8 mouse cellular contexts compared by ENCODE assay signal in the genomic region with DNA sequence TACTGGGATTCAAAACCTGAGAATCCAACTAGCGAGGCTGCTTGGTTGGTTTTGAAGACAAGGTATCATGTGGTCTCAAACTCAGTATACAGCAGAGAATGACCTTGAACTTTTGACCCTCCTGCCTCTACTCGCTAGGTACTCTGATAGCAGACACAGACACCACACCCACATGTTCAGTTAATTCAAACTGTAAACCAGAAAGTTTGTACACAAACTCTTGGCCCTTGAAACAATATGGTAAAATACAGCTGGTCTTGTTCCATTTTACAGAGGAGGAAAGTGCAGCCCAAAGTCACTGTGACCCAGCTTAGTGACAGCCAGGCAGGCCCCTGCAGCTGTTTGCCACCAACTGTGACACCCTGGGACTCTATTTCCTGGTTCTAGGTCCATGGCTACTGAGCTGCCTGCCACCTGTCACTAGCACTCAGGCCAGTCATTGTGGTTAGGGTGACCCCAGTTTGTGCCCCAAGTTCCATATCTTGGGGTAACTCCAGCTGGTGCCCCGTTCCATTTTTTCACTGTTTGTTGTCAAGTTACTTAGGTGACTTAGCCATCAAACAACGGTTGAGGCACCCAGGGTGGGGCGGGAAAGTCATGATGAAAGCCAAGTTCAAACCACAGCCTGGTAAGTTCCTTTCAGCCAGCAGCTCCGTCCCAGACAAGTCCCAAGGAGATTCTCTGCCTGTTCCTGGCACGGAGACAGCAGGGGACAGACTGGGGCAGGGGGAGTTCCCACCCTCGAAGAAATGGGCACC. TPM values are rescaled to one million over a fixed set of nuclear protein-coding genes. Genes with fewer than 3 reads are reported as not detected.
A peak's percentile ranks its signal among the peaks of the same experiment; 100 is the strongest.
DNase-seq lines count a peak whose midpoint lies in the region; ATAC-seq lines count a peak whose summit lies in the region.

No protein-coding gene starts in this region.

- peak overlapping the region; percentile 68 for H3K4me3 ChIP-seq in kidney, embryonic 16.5 days (ENCODE audit: low read length)
- H3K4me3 ChIP-seq in embryonic facial prominence, embryonic 15.5 days (replicated peaks), result peak overlapping the region; percentile 65
- H3K4me3 ChIP-seq in limb, embryonic 12.5 days (replicated peaks), result peak overlapping the region; percentile 58; the same call in 1 of the 2 replicates
- H3K4me3 ChIP-seq in midbrain, embryonic 16.5 days (ENCODE audit: low read depth, low read length), result no peak overlapping the region

- peak overlapping the region; percentile 90 for H3K4me2 ChIP-seq in kidney, embryonic 16.5 days (replicated peaks; ENCODE audit: low read depth, low read length)
- peak overlapping the region; percentile 93 for H3K4me2 ChIP-seq in embryonic facial prominence, embryonic 15.5 days (replicated peaks)
- peak overlapping the region; percentile 93 for H3K4me2 ChIP-seq in limb, embryonic 12.5 days
- H3K4me2 ChIP-seq in midbrain, embryonic 16.5 days (ENCODE audit: low read length), result peak overlapping the region; percentile 90; the same call in 1 of the 2 replicates

- WGBS in kidney, embryonic 16.5 days, result 47% methylated on average over 8 of the region's 8 CpGs
- WGBS in embryonic facial prominence, embryonic 15.5 days, result 21% methylated on average over 8 of the region's 8 CpGs
- 36% methylated on average over 8 of the region's 8 CpGs for WGBS in limb, embryonic 12.5 days
- 48% methylated on average over 8 of the region's 8 CpGs for WGBS in midbrain, embryonic 16.5 days

- H3K27ac ChIP-seq in kidney, embryonic 16.5 days (ENCODE audit: low read length), result peak overlapping the region; percentile 84
- H3K27ac ChIP-seq in embryonic facial prominence, embryonic 15.5 days (replicated peaks), result peak overlapping the region; percentile 82
- peak overlapping the region; percentile 86 for H3K27ac ChIP-seq in limb, embryonic 12.5 days
- H3K27ac ChIP-seq in midbrain, embryonic 16.5 days (ENCODE audit: low read length), result no peak overlapping the region

- H3K9me3 ChIP-seq in kidney, embryonic 16.5 days (ENCODE audit: low read length), result peaks cover 5% of the 10 kb centered on the region; the same call in 1 of the 2 replicates
- no peaks in the 10 kb centered on the region for H3K9me3 ChIP-seq in embryonic facial prominence, embryonic 15.5 days (replicated peaks)
- peaks cover 3% of the 10 kb centered on the region; the same call in 1 of the 2 replicates for H3K9me3 ChIP-seq in limb, embryonic 12.5 days
- no peaks in the 10 kb centered on the region for H3K9me3 ChIP-seq in midbrain, embryonic 16.5 days (replicated peaks; ENCODE audit: control insufficient read depth, low read length, poor library complexity, severe bottlenecking)

- H3K9ac ChIP-seq in kidney, embryonic 16.5 days (replicated peaks; ENCODE audit: low read length), result peak overlapping the region; percentile 81
- H3K9ac ChIP-seq in embryonic facial prominence, embryonic 15.5 days, result no peak overlapping the region
- no peak overlapping the region for H3K9ac ChIP-seq in limb, embryonic 12.5 days (replicated peaks)
- H3K9ac ChIP-seq in midbrain, embryonic 16.5 days (ENCODE audit: low read depth, low read length), result no peak overlapping the region

- no peaks in the 10 kb centered on the region for H3K36me3 ChIP-seq in kidney, embryonic 16.5 days (ENCODE audit: insufficient read depth, low read length)
- no peaks in the 10 kb centered on the region for H3K36me3 ChIP-seq in embryonic facial prominence, embryonic 15.5 days
- H3K36me3 ChIP-seq in limb, embryonic 12.5 days, result no peaks in the 10 kb centered on the region
- no peaks in the 10 kb centered on the region for H3K36me3 ChIP-seq in midbrain, embryonic 16.5 days (ENCODE audit: control insufficient read depth, insufficient read depth, low read length)

- DNase-seq in kidney, postnatal 25 days, result no peak
- DNase-seq in thymus, postnatal 25 days, result peak; percentile 84
- no peak for DNase-seq in right cerebral cortex, postnatal 14 days
- no peak for DNase-seq in urinary bladder, postnatal 4 days (ENCODE audit: low spot score in 2 of 2)

- no peaks in the 10 kb centered on the region for H3K27me3 ChIP-seq in kidney, embryonic 16.5 days (ENCODE audit: insufficient read depth, low read length)
- no peaks in the 10 kb centered on the region for H3K27me3 ChIP-seq in embryonic facial prominence, embryonic 15.5 days
- H3K27me3 ChIP-seq in limb, embryonic 12.5 days, result peaks cover 6% of the 10 kb centered on the region; the same call in 1 of the 2 replicates
- H3K27me3 ChIP-seq in midbrain, embryonic 16.5 days (ENCODE audit: control insufficient read depth, insufficient read depth, low read depth, low read length), result peaks cover 21% of the 10 kb centered on the region

- ATAC-seq in kidney, embryonic 16.5 days (ENCODE audit: low FRiP score, low TSS enrichment), result no peak
- no peak for ATAC-seq in embryonic facial prominence, embryonic 15.5 days (ENCODE audit: insufficient number of reproducible peaks, low FRiP score, low TSS enrichment, low read depth)
- no peak for ATAC-seq in limb, embryonic 12.5 days (ENCODE audit: insufficient number of reproducible peaks, insufficient read depth, low FRiP score, low TSS enrichment, low read depth)
- ATAC-seq in midbrain, embryonic 16.5 days, result no peak

- peaks cover 35% of the 10 kb centered on the region for H3K4me1 ChIP-seq in kidney, embryonic 16.5 days (ENCODE audit: insufficient read depth, low read length)
- peaks cover 47% of the 10 kb centered on the region for H3K4me1 ChIP-seq in embryonic facial prominence, embryonic 15.5 days
- H3K4me1 ChIP-seq in limb, embryonic 12.5 days (replicated peaks), result peaks cover 35% of the 10 kb centered on the region
- H3K4me1 ChIP-seq in midbrain, embryonic 16.5 days (ENCODE audit: control insufficient read depth, insufficient read depth, low read length), result peaks cover 4% of the 10 kb centered on the region; the same call in 1 of the 2 replicates

RNA-seq across cellular contexts. Expression of gene Adgre5, which starts 1.2 kb away (rescaled TPM):
- 40.7 and 42.5 TPM in 2 replicates for polyA plus RNA-seq in kidney, embryonic 16.5 days (2015; fragmentation: Nextera tagmentation; extraction: Ambion mirVana)
- polyA plus RNA-seq in embryonic facial prominence, embryonic 15.5 days (2015; fragmentation: Nextera tagmentation; extraction: Ambion mirVana), result 44.3 and 50.1 TPM in 2 replicates
- polyA plus RNA-seq in limb, embryonic 12.5 days (2016; fragmentation: Nextera tagmentation; extraction: Ambion mirVana), result 24.2 and 28.0 TPM in 2 replicates
- polyA plus RNA-seq in midbrain, embryonic 16.5 days (2015; fragmentation: Nextera tagmentation; extraction: Ambion mirVana), result 10.9 and 11.2 TPM in 2 replicates

RNA-seq across cellular contexts. Expression of gene Ddx39, which starts 24.9 kb away (rescaled TPM):
- 197 and 211 TPM in 2 replicates for polyA plus RNA-seq in kidney, embryonic 16.5 days (2015; fragmentation: Nextera tagmentation; extraction: Ambion mirVana)
- polyA plus RNA-seq in embryonic facial prominence, embryonic 15.5 days (2015; fragmentation: Nextera tagmentation; extraction: Ambion mirVana), result 132 and 134 TPM in 2 replicates
- polyA plus RNA-seq in limb, embryonic 12.5 days (2016; fragmentation: Nextera tagmentation; extraction: Ambion mirVana), result 155 and 164 TPM in 2 replicates
- 92.4 and 105 TPM in 2 replicates for polyA plus RNA-seq in midbrain, embryonic 16.5 days (2015; fragmentation: Nextera tagmentation; extraction: Ambion mirVana)

RNA-seq across cellular contexts. Expression of gene Pkn1, which starts 40.9 kb away (rescaled TPM):
- polyA plus RNA-seq in kidney, embryonic 16.5 days (2015; fragmentation: Nextera tagmentation; extraction: Ambion mirVana), result 31.3 and 33.6 TPM in 2 replicates
- 23.7 and 25.8 TPM in 2 replicates for polyA plus RNA-seq in embryonic facial prominence, embryonic 15.5 days (2015; fragmentation: Nextera tagmentation; extraction: Ambion mirVana)
- polyA plus RNA-seq in limb, embryonic 12.5 days (2016; fragmentation: Nextera tagmentation; extraction: Ambion mirVana), result 36.8 and 37.4 TPM in 2 replicates
- polyA plus RNA-seq in midbrain, embryonic 16.5 days (2015; fragmentation: Nextera tagmentation; extraction: Ambion mirVana), result 27.4 and 28.7 TPM in 2 replicates
